Mouse (Mus musculus): ENCODE results near the gene Sdhd.

- TF ChIP-seq POLR2A (IDR thresholded peaks at IDR 0.05; ENCODE audit: borderline replicate concordance, extremely low read depth, low read depth, low read length) = no peak
- no peak for TF ChIP-seq CTCF (IDR thresholded peaks at IDR 0.05; ENCODE audit: insufficient read depth, low read length)
Observed at GRCm38 (mm10) chr9:50585145-50585818, 18.3 kb downstream of the Sdhd start.
